Mouse (Mus musculus): ENCODE results near the gene Cma1. TPM values are rescaled to one million over a fixed set of nuclear protein-coding genes. Genes with fewer than 3 reads are reported as not detected.

The Cma1 gene
- total RNA-seq, 2 experiments from 2014 or later, result 9.8 to 12.4 TPM

DNA sequence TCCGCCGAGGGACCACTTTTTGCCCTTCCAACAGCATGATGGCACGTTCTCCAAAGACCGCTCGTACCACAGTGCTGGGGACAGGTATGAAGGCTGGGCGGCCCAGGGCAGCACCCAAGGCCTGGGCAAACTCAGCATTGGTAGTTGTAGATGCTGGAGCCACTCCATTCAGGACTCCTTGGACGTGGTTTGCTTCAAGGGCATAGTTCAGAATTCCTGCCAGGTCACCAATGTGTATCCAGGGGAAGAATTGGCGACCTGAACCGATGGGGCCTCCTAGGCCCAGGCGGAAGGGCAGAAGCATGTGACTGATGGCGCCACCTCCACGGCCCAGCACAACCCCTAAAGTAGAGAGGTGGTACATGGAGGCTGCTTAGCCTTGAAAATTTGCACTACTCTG is 46.8 kb downstream of the Cma1 start:
- no peak for DNase-seq
- intact Hi-C loops (cut with DNase I), result no loop called here

Other genes starting within 250 kb of the Cma1 start
- gene Tgm1, start 230.7 kb downstream of the Cma1 start, total RNA-seq (2021), result under 1 TPM in 1 of 2 experiments, not detected in 1; 0.32 TPM
- gene Rabggta, start 222.4 kb downstream of the Cma1 start, total RNA-seq (2021), result 10 to 100 TPM; 55.2 to 55.8 TPM
- 10 to 100 TPM; 63.2 to 75.1 TPM for gene Dhrs1, start 199.0 kb downstream of the Cma1 start, total RNA-seq (2021)
- 10 to 100 TPM; 19.5 to 20.1 TPM for gene Nop9, start 199.0 kb downstream of the Cma1 start, total RNA-seq (2021)
- under 1 TPM in 1 of 2 experiments, not detected in 1; 0.90 TPM for gene Cideb, start 186.2 kb downstream of the Cma1 start, total RNA-seq (2021)
- 1 to 10 TPM in 1 of 2 experiments, under 1 TPM in 1; 0.79 to 1.0 TPM for gene Ltb4r2, start 183.2 kb downstream of the Cma1 start, total RNA-seq (2021)
- gene Ltb4r1, start 178.7 kb downstream of the Cma1 start, total RNA-seq (2021), result 1 to 10 TPM; 1.0 to 1.4 TPM
- gene Adcy4, start 160.6 kb downstream of the Cma1 start, total RNA-seq (2021), result 1 to 10 TPM; 4.6 to 5.2 TPM
- 1 to 10 TPM; 1.4 to 1.8 TPM for gene Ripk3, start 155.8 kb downstream of the Cma1 start, total RNA-seq (2021)
- gene Nfatc4, start 121.5 kb downstream of the Cma1 start, total RNA-seq (2021), result 1 to 10 TPM; 8.2 TPM
- 10 to 100 TPM; 39.1 to 40.9 TPM for gene Nynrin, start 90.7 kb downstream of the Cma1 start, total RNA-seq (2021)
- gene Cbln3, start 60.3 kb downstream of the Cma1 start, total RNA-seq (2021), result under 1 TPM; 0.44 to 0.74 TPM
- gene Khnyn, start 59.7 kb downstream of the Cma1 start, total RNA-seq (2021), result 10 to 100 TPM; 12.5 to 13.4 TPM
- gene Sdr39u1, start 44.4 kb downstream of the Cma1 start, total RNA-seq (2021), result 10 to 100 TPM; 63.1 to 75.9 TPM
- gene Cma2, start 6.3 kb upstream of the Cma1 start, total RNA-seq (2021), result not detected
- gene Mcpt1, start 73.3 kb upstream of the Cma1 start, total RNA-seq (2021), result not detected
- not detected for gene Mcpt9, start 85.8 kb upstream of the Cma1 start, total RNA-seq (2021)
- gene Mcpt2, start 97.4 kb upstream of the Cma1 start, total RNA-seq (2021), result not detected
- 1 to 10 TPM; 3.1 to 4.8 TPM for gene Mcpt4, start 117.6 kb upstream of the Cma1 start, total RNA-seq (2021)
- not detected for gene Mcpt8, start 140.6 kb upstream of the Cma1 start, total RNA-seq (2021)
- gene Ctsg, start 157.9 kb upstream of the Cma1 start, total RNA-seq (2021), result under 1 TPM in 1 of 2 experiments, not detected in 1; 0.40 TPM
- not detected for gene Gzme, start 175.9 kb upstream of the Cma1 start, total RNA-seq (2021)
- gene Gzmd, start 187.9 kb upstream of the Cma1 start, total RNA-seq (2021), result not detected
- gene Gzmg, start 214.9 kb upstream of the Cma1 start, total RNA-seq (2021), result not detected
- not detected for gene Gzmn, start 229.9 kb upstream of the Cma1 start, total RNA-seq (2021)